Mouse (Mus musculus) fibroblast of lung, adult 2 months (primary cell): ENCODE measurements at regions not wholly inside any gene's neighbourhood (a gene's known extent, or its start where the extent isn't known, plus 50 kb on each side); places are given as distances from the start of the nearest gene placed in this dataset.

ENCODE experiments used
- DNase-seq: peaks from one replicate; pipeline ENCODE4 v3.0.0-alpha.2; 2011; ENCODE audit warnings: low read depth

DNA sequence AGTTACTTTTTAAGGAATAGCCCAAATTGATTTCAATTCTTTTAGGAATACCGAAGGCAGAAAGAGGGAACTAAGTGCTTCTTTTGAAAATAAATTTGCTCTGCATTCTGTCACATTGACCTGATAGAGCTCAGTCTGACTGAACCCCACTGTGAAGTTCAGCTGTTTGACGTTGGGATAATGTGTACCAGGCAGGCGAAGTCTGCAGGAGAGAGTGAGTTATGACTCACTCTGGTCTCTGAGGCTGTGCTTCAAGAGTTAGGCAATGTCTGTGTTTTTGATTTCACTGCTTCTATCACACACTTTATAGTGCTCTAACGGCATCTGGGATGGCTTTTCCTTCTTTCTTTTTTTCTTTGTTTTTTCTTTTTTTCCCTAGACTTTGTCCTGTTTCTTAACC, 283.5 kb downstream of the Naf1 start:
- peak; percentile 24 for DNase-seq

DNA sequence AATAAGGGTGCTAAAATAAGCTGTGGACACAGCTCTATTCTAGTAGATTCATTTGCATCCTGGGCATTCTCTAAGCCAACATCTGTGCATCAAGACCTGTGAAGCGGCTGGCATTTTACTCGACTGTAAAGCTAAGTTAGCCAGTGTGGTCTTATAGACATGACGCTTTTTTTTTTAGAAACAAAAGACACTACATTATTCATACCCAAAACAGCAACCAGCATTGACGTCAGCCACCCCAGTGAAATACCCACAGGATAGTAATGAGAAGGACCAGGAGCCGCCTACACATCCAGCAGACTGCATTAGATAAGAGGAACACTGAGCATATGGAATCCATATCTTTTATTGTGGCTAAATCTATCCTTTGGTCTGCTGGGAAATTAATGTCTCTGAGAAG, 321.7 kb downstream of the Naf1 start:
- DNase-seq, result no peak

DNA sequence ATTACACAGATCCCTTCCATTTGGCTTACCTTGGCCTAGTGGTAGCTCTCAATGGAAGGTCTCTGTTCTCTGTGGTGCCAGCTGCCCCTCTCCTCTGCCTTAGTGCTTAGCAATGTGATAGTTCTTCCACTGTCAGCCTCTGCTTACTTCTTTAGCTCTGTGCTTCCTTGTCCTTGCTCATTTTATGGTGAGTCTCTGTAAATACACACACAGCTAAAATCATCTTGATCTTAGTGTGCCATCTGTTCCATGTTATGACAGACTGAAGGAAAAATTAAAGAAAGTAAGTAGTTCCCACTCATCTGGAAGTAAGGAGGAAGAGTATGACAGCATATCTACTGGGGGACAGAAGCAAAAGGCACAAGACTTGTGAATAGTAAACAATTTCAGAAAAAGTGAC, 324.4 kb upstream of the Nat3 start:
- no peak for DNase-seq

DNA sequence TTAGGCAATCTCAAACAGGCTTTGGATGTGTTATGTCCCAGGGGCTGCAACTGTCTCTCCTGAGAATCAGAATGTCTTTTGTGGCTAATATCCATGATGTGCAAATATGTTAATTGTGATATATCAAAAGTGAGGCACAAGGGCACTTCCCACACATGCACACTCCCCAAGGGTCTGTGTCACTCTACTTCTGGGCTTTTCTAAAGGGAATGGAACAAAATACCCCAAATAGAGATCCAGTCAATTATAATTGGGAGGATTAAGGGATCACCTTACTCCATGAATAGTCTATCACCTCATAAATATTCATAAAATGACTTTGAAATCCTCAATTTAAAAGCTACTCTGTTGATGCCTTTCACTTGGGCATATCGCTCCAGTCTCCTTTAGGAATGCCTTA, 317.6 kb upstream of the Nat3 start:
- no peak for DNase-seq

DNA sequence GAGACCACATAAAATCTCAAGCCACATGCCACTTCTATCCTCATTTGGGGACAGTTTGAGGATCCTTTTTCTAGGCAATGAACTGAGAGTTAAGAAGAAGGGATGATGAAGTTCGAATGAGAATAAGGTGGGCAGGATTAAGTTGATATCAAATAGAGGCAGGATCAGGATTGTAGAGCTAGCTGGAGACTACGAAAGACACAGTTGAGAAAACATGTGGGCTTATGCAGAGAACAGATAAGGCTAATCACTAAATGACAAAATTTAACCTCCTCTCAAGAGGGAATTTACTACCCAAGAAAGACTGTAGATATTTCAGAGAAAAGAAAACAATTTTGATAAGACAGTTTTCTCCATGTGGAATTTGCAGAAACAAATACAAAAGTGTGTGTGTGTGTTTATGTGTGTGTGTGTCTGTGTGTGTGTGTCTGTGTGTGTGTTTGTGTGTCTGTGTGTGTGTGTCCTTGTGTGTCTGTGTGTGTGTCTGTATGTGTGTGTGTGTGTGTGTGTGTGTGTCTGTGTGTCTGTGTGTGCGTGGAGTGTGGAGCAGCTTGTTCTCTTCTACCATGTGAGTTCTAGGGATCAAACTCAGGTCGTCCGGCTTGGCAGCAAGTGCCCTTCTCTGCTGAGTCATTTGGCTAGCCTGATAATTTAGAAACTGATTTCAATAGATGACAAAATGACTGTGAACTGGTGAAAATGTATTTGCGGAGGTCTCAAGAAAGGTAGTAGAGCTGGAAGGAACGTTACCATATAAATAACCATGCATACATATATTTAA, 291.5 kb upstream of the Nat3 start:
- DNase-seq, result no peak

DNA sequence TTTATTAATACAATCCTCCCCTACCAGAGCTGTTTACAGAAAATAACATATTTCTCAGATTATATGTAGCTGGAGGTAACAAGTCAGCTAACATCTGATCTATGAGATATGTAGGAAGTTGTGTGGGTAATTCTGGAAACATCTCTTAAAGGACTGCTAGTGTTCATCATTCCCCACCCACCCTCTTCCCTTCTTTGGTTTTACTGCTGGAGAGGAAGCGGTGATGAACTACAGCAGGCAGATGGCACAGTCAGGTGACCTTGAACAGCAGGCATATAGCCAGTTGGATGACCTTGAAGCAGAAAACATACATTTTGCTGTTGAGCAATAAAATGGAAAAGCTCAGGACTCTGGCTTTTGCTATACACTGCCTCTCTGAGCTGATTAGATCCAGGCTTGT, 284.7 kb upstream of the Nat3 start:
- DNase-seq, result no peak

DNA sequence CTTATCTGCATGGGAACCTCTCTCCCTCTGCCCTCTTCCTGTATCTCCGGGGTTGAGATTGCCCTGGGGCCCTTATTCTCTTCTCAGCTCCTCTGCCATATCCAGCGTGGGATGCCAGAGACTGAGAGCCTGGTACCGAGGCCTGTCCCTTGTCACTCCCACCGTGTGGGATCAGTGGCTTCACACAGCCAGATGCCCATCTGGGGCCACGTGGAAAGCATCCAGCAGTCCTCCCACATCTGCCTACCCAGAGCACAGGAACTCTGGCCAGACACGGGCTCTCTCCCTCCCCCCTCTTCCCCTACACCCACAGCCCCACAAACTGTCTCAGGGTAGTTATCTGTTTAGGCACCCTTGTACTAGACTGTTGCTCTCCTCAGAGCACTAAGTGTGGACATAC, 244.9 kb upstream of the Nat3 start:
- DNase-seq, result no peak

DNA sequence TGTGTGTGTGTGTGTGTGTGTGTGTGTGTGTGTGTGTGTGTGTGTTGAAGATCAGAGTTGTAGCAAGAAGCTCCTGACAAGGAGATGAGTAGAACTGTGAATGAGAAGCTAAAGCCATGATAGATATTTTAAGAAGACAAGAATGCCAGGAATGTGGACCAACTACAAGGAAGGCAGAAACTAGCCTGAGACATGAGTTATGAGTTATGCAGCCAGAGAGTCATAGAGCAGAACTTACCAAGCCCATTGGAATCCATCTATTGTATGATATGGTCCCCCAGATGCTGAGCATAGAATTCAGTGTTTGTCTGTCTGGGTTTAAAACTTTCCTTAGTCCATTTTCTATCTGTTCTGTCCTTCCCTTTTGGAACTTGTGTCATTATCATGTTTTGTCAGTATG, 244.2 kb upstream of the Nat3 start:
- DNase-seq, result no peak

DNA sequence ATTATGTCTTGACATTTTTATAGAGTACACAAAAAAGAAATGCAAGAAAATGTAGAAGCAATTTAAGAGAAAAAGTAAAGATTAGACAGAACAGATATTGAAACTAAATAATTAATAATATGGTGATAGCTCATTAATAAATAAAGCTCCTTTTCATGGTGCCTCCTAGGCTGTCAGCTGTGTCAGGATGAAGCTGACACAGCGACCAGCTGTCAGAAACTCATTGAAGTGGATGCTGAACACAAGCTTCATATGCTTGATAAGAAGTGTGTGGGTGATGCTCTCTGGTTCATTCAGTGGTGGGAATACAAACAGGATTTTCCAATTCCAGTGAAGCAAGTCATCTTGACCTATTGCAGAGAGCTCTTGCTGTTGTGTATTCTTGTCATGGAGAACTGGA, 213.2 kb upstream of the Nat3 start:
- no peak for DNase-seq

DNA sequence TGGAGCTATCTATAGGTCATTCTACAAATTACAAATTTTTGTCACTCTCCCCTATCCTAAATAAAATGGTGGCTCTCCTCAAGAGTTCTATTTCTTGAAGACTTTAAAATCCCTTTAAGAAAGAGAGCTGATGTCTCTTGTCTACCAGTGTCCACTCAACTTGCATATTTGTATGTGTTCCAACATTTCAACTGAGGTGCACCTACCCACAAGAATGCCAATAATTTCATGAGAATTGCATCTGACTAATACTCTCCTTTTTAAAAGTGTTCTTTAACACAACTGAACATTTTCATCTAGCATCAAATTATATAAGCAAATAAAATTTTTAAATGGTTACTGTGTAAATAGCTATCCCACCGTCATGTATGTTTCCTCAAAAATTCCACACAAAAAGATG, 206.3 kb upstream of the Nat3 start:
- DNase-seq, result no peak

DNA sequence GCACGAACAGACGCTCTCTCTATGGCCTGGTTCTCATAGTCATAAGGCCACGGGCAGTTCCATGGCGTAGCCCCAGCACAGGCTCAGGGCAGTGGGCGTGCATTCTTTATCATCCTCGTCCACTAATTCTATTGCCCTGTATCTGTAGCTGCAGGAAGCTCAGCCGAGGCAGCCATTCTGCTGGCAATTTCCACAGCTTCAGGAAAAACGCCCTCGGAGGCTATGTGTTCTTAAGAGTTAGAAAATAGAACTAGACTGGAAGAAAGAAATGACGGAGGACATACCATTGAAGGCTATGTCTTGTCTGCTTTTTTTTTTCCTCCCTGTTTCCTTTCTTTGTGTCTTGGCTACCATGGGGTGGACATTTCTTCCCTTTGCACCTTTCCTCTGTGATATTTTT, 205.0 kb upstream of the Nat3 start:
- DNase-seq, result no peak

DNA sequence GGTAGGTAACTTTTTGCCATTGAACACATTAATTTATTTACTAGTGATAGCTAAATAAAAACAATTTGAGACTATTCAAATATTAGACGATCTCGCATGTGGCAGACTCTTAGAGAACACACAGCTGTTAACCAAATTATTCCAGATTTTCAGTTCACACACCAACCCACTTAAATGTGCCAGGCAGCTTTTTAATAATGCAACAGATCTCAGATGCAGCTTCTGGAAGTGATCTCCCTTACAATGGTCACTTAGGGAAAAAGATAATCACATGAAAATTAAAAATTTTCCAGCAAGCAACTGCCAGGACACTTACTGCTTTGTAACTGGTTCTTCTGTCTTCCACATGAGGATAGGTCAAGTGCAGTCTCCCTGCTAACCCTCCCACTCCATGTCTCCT, 203.1 kb upstream of the Nat3 start:
- no peak for DNase-seq

DNA sequence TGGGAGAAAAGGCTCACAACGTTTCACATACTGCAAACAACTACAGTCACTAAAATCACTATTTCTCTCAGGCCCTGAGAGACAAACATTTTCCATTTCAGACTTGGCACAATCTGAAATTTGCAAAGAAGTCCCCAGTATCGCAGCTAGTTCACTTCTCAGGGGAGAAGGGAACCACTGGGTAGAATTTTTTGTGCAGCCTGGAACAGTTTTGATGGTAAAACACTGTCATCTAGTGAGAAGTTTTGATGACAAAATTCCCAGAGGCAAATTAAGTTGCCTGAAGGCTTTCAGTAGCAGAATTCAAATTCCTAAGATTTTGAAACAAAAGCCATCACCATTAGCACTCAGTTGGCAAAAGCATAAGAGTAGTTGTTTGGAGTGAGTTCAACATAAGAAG, 195.2 kb upstream of the Nat3 start:
- DNase-seq, result no peak

DNA sequence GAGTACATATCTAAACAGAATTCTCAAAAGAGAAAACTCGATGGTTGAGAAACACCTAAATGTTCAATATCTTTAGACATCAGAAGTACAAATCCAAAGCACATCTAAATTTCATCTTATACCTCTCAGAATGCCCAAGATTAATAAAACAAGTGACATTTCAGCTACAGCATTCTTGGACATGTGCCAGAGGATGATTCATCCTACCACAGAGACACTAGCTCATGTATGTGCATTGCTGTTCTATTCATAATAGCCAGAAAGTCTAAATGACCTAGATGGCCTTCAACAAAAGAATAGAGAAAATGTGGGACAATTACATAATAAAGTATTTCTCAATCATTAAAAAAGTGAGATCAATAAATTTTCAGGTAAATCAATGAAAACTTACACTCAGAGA, 146.6 kb upstream of the Nat3 start:
- no peak for DNase-seq

DNA sequence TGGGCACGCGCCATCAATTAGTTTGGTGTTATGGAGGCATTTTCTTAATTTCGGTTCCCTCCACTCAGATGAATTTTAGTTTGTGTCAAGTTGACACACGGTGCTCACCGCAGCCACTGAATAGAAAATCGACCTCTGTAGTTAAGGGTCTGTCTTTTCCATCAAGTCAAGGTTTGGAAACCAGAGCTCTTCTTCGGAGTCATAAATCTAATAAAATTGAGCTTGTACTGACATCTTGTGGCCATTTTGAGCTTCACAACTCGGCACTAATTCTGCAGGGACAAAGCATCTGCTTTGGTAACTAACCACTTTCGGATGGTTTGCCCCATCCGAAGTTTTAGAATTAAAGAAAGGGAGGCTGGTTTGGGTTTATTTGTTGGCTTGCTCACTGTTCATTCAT, 117.7 kb upstream of the Nat3 start:
- DNase-seq, result peak; percentile 18

DNA sequence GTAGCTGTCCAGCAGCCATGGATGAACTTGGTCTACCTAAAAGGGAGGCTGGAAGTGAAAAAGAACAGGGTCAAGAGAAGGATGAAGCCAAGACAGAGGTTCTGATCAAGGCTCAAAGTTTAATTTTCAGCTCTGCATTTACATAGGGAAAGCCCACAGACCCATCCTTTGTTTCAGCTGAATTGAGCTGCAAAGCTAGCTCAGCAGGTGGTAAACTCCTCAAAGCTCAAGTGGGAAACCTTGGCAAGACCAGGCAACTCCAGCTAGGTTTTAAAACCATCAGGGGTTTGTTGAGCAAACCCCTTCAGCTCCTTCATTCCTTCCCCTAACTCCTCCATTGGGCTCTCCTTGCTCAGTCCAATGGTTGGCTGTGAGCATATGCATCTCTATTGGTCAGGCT, 108.8 kb upstream of the Nat3 start:
- no peak for DNase-seq

DNA sequence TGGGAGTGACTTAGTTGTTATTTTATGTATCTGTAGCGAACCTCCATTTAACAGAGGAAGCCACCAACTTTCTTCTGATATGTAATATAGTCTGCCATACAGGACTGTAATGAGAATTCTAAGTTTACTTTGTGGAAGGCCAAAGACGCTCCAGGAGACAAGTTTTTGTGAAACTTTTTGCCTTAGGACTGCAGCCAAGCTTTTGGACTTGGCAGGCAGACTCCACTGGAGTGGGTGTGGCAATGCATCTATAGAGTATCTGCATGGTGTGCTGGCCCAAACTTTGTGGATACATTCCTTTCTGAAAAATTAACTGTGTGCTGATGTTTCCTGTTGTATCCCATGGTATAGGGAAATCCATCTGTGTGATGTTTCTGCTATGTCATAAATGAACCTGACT, 101.1 kb upstream of the Nat3 start:
- DNase-seq, result no peak
